Mouse (Mus musculus): ENCODE data around the gene Wap. TPM values are rescaled to one million over a fixed set of nuclear protein-coding genes. Genes with fewer than 3 reads are reported as not detected.

Wap gene
- polyA plus RNA-seq, 1 experiment from 2014 or later = not detected

DNA sequence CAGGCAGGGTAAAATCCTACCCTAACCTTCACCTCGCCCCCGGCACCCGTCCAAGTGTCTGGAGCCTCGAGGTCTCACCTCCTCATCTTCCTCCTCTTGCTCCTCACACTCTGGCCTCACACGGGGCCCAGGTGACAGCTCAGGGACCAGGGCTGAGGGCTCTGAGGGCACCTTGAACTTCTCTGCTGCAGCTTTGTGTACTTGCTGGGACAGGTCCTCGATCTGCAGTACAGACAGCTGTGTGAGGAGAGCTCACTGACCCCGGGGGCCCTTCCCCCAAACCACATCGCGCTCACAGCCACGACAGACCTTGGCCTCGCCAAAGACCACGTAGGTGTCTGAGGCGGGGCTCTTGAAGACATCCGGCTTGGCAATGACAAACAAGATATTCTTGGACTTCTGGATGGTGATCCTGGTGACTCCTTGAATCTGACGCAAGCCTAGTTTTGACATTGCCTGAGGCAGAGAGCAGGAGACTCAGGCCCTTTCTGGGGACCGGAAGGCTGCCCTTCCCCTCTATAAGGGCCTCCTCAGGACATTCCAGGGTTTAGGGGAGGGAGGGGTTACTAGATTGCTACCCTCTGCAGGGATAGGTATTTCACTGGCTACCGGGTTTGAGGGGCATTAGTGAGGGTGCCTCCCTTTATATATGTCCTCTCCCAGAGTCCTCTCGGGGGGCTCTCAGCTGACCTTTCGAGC, 40.1 kb downstream of the Wap start:
- WGBS (ENCODE audit: insufficient replicate concordance) = 52% methylated on average over 19 of the region's 19 CpGs
- H3K4me1 ChIP-seq (ENCODE audit: control insufficient read depth, insufficient read depth, low read length) = peaks cover 32% of the 10 kb centered on the region
- peak overlapping the region; percentile 35 for H3K4me2 ChIP-seq
- no peak for ATAC-seq (replicated peaks; ENCODE audit: insufficient number of reproducible peaks, low FRiP score, low TSS enrichment)
- no peaks in the 10 kb centered on the region for H3K9me3 ChIP-seq (replicated peaks; ENCODE audit: control insufficient read depth, low read length)
- H3K27ac ChIP-seq (ENCODE audit: low read depth, low read length) = no peak overlapping the region
- H3K27me3 ChIP-seq (ENCODE audit: control insufficient read depth, insufficient read depth, low read length) = peaks cover 23% of the 10 kb centered on the region
- H3K36me3 ChIP-seq (ENCODE audit: control insufficient read depth, insufficient read depth, low read length) = peaks cover 11% of the 10 kb centered on the region
- no peak overlapping the region for H3K4me3 ChIP-seq (ENCODE audit: low read depth, low read length)
- no peak overlapping the region for H3K9ac ChIP-seq (ENCODE audit: low read depth, low read length)

DNA sequence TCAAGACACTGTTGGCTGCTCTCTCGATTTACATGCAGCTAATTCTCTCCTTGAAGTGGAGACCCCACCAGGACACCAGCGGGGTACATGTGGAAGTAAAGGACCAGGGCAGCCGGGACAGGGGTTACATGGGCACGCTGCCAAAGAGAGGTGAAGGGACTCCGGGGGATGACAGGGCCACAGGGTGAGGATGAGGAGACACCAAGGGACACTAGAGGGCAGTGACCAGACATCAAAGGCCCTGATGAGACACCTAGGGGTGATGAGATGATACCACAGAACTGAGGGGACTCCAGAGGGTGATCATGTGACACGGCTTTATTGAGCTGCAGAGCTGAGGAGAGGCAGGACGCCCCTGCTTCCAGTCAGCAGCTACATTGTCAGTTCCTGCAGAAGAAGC, 40.9 kb downstream of the Wap start:
- H3K4me3 ChIP-seq (ENCODE audit: low read depth, low read length) = no peak overlapping the region
- peaks cover 30% of the 10 kb centered on the region for H3K4me1 ChIP-seq (ENCODE audit: control insufficient read depth, insufficient read depth, low read length)
- no peak overlapping the region for H3K9ac ChIP-seq (ENCODE audit: low read depth, low read length)
- no peak overlapping the region for H3K27ac ChIP-seq (ENCODE audit: low read depth, low read length)
- 58% methylated on average over 7 of the region's 7 CpGs for WGBS (ENCODE audit: insufficient replicate concordance)
- no peak for ATAC-seq (replicated peaks; ENCODE audit: insufficient number of reproducible peaks, low FRiP score, low TSS enrichment)
- peaks cover 22% of the 10 kb centered on the region for H3K27me3 ChIP-seq (ENCODE audit: control insufficient read depth, insufficient read depth, low read length)
- no peaks in the 10 kb centered on the region for H3K9me3 ChIP-seq (replicated peaks; ENCODE audit: control insufficient read depth, low read length)
- H3K36me3 ChIP-seq (ENCODE audit: control insufficient read depth, insufficient read depth, low read length) = peaks cover 18% of the 10 kb centered on the region
- no peak overlapping the region for H3K4me2 ChIP-seq

GRCm38 (mm10) chr11:6596616-6597015, 41.8 kb downstream of the Wap start:
- WGBS (ENCODE audit: insufficient replicate concordance) = 83% methylated on average over 3 of the region's 3 CpGs
- no peaks in the 10 kb centered on the region for H3K9me3 ChIP-seq (replicated peaks; ENCODE audit: control insufficient read depth, low read length)
- no peak overlapping the region for H3K9ac ChIP-seq (ENCODE audit: low read depth, low read length)
- peaks cover 23% of the 10 kb centered on the region for H3K36me3 ChIP-seq (ENCODE audit: control insufficient read depth, insufficient read depth, low read length)
- no peak for ATAC-seq (replicated peaks; ENCODE audit: insufficient number of reproducible peaks, low FRiP score, low TSS enrichment)
- H3K4me3 ChIP-seq (ENCODE audit: low read depth, low read length) = no peak overlapping the region
- H3K27me3 ChIP-seq (ENCODE audit: control insufficient read depth, insufficient read depth, low read length) = peaks cover 13% of the 10 kb centered on the region
- H3K27ac ChIP-seq (ENCODE audit: low read depth, low read length) = no peak overlapping the region
- no peak overlapping the region for H3K4me2 ChIP-seq
- H3K4me1 ChIP-seq (ENCODE audit: control insufficient read depth, insufficient read depth, low read length) = peaks cover 30% of the 10 kb centered on the region

- H3K4me3 ChIP-seq (ENCODE audit: low read depth, low read length) = no peak overlapping the region
- peaks cover 25% of the 10 kb centered on the region for H3K36me3 ChIP-seq (ENCODE audit: control insufficient read depth, insufficient read depth, low read length)
- ATAC-seq (replicated peaks; ENCODE audit: insufficient number of reproducible peaks, low FRiP score, low TSS enrichment) = no peak
- H3K4me2 ChIP-seq = no peak overlapping the region
- H3K9ac ChIP-seq (ENCODE audit: low read depth, low read length) = no peak overlapping the region
- WGBS (ENCODE audit: insufficient replicate concordance) = 96% methylated on average over 6 of the region's 6 CpGs
- H3K9me3 ChIP-seq (replicated peaks; ENCODE audit: control insufficient read depth, low read length) = no peaks in the 10 kb centered on the region
- H3K27ac ChIP-seq (ENCODE audit: low read depth, low read length) = no peak overlapping the region
- H3K27me3 ChIP-seq (ENCODE audit: control insufficient read depth, insufficient read depth, low read length) = peaks cover 10% of the 10 kb centered on the region
- peaks cover 30% of the 10 kb centered on the region for H3K4me1 ChIP-seq (ENCODE audit: control insufficient read depth, insufficient read depth, low read length)
Measured at GRCm38 (mm10) chr11:6596205-6596604, 42.2 kb downstream of the Wap start.

- H3K36me3 ChIP-seq (ENCODE audit: control insufficient read depth, insufficient read depth, low read length) = peaks cover 34% of the 10 kb centered on the region
- ATAC-seq (replicated peaks; ENCODE audit: insufficient number of reproducible peaks, low FRiP score, low TSS enrichment) = no peak
- no peak overlapping the region for H3K9ac ChIP-seq (ENCODE audit: low read depth, low read length)
- H3K4me3 ChIP-seq (ENCODE audit: low read depth, low read length) = no peak overlapping the region
- no peak overlapping the region for H3K27ac ChIP-seq (ENCODE audit: low read depth, low read length)
- H3K27me3 ChIP-seq (ENCODE audit: control insufficient read depth, insufficient read depth, low read length) = peaks cover 2% of the 10 kb centered on the region
- H3K9me3 ChIP-seq (replicated peaks; ENCODE audit: control insufficient read depth, low read length) = no peaks in the 10 kb centered on the region
- 66% methylated on average over 5 of the region's 5 CpGs for WGBS (ENCODE audit: insufficient replicate concordance)
- peaks cover 30% of the 10 kb centered on the region for H3K4me1 ChIP-seq (ENCODE audit: control insufficient read depth, insufficient read depth, low read length)
- H3K4me2 ChIP-seq = no peak overlapping the region
Measured at GRCm38 (mm10) chr11:6595339-6595738, 43.1 kb downstream of the Wap start.

GRCm38 (mm10) chr11:6594845-6595244, 43.6 kb downstream of the Wap start:
- H3K4me1 ChIP-seq (ENCODE audit: control insufficient read depth, insufficient read depth, low read length) = peaks cover 29% of the 10 kb centered on the region
- H3K27ac ChIP-seq (ENCODE audit: low read depth, low read length) = no peak overlapping the region
- H3K36me3 ChIP-seq (ENCODE audit: control insufficient read depth, insufficient read depth, low read length) = peaks cover 36% of the 10 kb centered on the region
- H3K9ac ChIP-seq (ENCODE audit: low read depth, low read length) = no peak overlapping the region
- H3K9me3 ChIP-seq (replicated peaks; ENCODE audit: control insufficient read depth, low read length) = no peaks in the 10 kb centered on the region
- H3K4me3 ChIP-seq (ENCODE audit: low read depth, low read length) = no peak overlapping the region
- no peak overlapping the region for H3K4me2 ChIP-seq
- ATAC-seq (replicated peaks; ENCODE audit: insufficient number of reproducible peaks, low FRiP score, low TSS enrichment) = no peak
- H3K27me3 ChIP-seq (ENCODE audit: control insufficient read depth, insufficient read depth, low read length) = no peaks in the 10 kb centered on the region
- WGBS (ENCODE audit: insufficient replicate concordance) = 72% methylated on average over 6 of the region's 6 CpGs

GRCm38 (mm10) chr11:6593406-6593805, 45.0 kb downstream of the Wap start:
- Histone ChIP-seq H3K27ac (ENCODE audit: low read depth, low read length) (no peak overlapping the region), H3K27me3 (ENCODE audit: control insufficient read depth, insufficient read depth, low read length) (no peaks in the 10 kb centered on the region), H3K9ac (ENCODE audit: low read depth, low read length) (no peak overlapping the region), H3K4me3 (ENCODE audit: low read depth, low read length) (no peak overlapping the region), H3K4me1 (ENCODE audit: control insufficient read depth, insufficient read depth, low read length) (peaks cover 15% of the 10 kb centered on the region), H3K4me2 (no peak overlapping the region), H3K9me3 (replicated peaks; ENCODE audit: control insufficient read depth, low read length) (no peaks in the 10 kb centered on the region), H3K36me3 (ENCODE audit: control insufficient read depth, insufficient read depth, low read length) (peaks cover 38% of the 10 kb centered on the region)
- 86% methylated on average over 11 of the region's 11 CpGs for WGBS (ENCODE audit: insufficient replicate concordance)
- ATAC-seq (replicated peaks; ENCODE audit: insufficient number of reproducible peaks, low FRiP score, low TSS enrichment) = no peak

DNA sequence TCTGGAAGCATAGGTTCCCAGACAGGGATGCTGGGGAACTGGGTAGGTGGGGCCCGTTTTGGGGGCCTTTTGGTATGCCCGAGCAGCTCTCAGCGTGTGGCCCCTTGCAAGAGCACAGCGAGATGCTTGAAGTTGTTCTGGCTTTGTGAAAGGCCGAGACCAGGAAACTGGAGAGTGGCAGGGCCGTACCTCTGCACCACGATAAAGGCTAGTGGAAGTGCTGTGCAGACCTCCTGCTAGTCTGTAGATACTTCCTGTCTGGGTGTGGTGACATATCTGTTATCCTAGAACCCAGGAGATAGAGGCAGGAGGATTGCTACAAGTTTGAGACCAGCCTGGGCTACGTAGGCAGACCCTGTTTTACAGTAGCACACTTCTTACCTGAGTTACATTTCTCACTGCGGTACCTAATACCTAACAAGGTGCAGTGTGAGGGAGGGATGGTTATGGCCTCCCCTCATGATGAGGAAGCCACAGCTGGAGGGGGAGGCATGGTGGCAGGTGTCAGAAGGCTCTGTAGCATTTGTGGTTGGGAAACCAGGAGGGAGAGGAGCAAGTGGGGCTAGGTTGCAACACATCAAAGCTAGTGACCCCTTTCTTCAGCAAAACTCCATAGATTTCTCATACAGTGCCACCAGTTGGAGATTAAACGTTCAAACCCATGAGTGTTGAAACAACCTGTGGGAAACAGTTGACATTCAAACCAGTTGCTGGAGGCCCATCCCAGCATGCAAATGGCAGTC, 47.3 kb downstream of the Wap start:
- Histone ChIP-seq H3K9ac (ENCODE audit: low read depth, low read length) (no peak overlapping the region), H3K4me2 (no peak overlapping the region), H3K9me3 (replicated peaks; ENCODE audit: control insufficient read depth, low read length) (no peaks in the 10 kb centered on the region), H3K4me3 (ENCODE audit: low read depth, low read length) (no peak overlapping the region), H3K27me3 (ENCODE audit: control insufficient read depth, insufficient read depth, low read length) (no peaks in the 10 kb centered on the region), H3K27ac (ENCODE audit: low read depth, low read length) (no peak overlapping the region), H3K4me1 (ENCODE audit: control insufficient read depth, insufficient read depth, low read length) (peaks cover 8% of the 10 kb centered on the region), H3K36me3 (ENCODE audit: control insufficient read depth, insufficient read depth, low read length) (peaks cover 29% of the 10 kb centered on the region)
- no peak for ATAC-seq (replicated peaks; ENCODE audit: insufficient number of reproducible peaks, low FRiP score, low TSS enrichment)
- 65% methylated on average over 10 of the region's 10 CpGs for WGBS (ENCODE audit: insufficient replicate concordance)

Data from heart, embryonic 11.5 days (tissue).